Mouse (Mus musculus) MEL (cell line): ENCODE measurements around the gene Limch1. TPM values are rescaled to one million over a fixed set of nuclear protein-coding genes. Genes with fewer than 3 reads are reported as not detected.

ENCODE experiments used
- DNase-seq: peaks from one replicate; pipeline ENCODE4 v3.0.0; 2011; ENCODE audit warnings: low read depth, low spot score
- H3K27ac ChIP-seq: 2 replicates; pipeline ENCODE4 v1.5.1; 2012; ENCODE audit warnings: low read depth, mild to moderate bottlenecking, control low read depth, low read length, moderate library complexity; ENCODE audit not compliant: control insufficient read depth
- H3K27me3 ChIP-seq, 2 experiments: fragments of 150-350 bp in 1 of 2; sonication (generic) in 1 of 2; 2 replicates each; pipeline ENCODE4 v1.6.1; 2012; ENCODE audit warnings: low read length in 2 of 2, mild to moderate bottlenecking in 2 of 2, improper control_type of control experiment in 1 of 2, moderate library complexity in 1 of 2; ENCODE audit not compliant: insufficient read depth in 2 of 2, control insufficient read depth in 1 of 2
- H3K36me3 ChIP-seq, 2 experiments: 2 replicates each; pipeline ENCODE4 v1.6.1; 2012 to 2014; ENCODE audit warnings: low read length in 2 of 2, improper control_type of control experiment in 1 of 2, inconsistent platforms in 1 of 2, mild to moderate bottlenecking in 1 of 2; ENCODE audit not compliant: insufficient read depth in 2 of 2, control insufficient read depth in 1 of 2
- H3K4me1 ChIP-seq, 2 experiments: fragments of 150-350 bp in 1 of 2; sonication (generic) in 1 of 2; 2 replicates each; pipeline ENCODE4 v1.6.1; 2012; ENCODE audit warnings: low read length in 2 of 2, improper control_type of control experiment in 1 of 2, mild to moderate bottlenecking in 1 of 2; ENCODE audit not compliant: insufficient read depth in 2 of 2, control insufficient read depth in 1 of 2
- H3K4me3 ChIP-seq, 2 experiments: fragments of 150-350 bp in 1 of 2; sonication (generic) in 1 of 2; 2 replicates each; pipeline ENCODE4 v1.5.1; 2012; ENCODE audit warnings: low read depth in 2 of 2, low read length in 2 of 2, mild to moderate bottlenecking in 2 of 2, moderate library complexity in 2 of 2, control low read depth in 1 of 2, improper control_type of control experiment in 1 of 2; ENCODE audit not compliant: control insufficient read depth in 1 of 2, insufficient read depth in 1 of 2
- H3K79me2 ChIP-seq: 2 replicates; pipeline ENCODE4 v1.6.1; 2012; ENCODE audit warnings: mild to moderate bottlenecking, low read length, moderate library complexity; ENCODE audit not compliant: control insufficient read depth, poor library complexity, insufficient read depth
- H3K9ac ChIP-seq: 2 replicates; pipeline ENCODE4 v1.6.1; 2012; ENCODE audit warnings: low read depth, mild to moderate bottlenecking, control low read depth, low read length, moderate library complexity; ENCODE audit not compliant: control insufficient read depth, poor library complexity, severe bottlenecking
- H3K9me3 ChIP-seq: fragments of 150-350 bp; sonication (generic); replicated peaks from 2 replicates; pipeline ENCODE4 v1.6.1; 2012; ENCODE audit warnings: mild to moderate bottlenecking, low read length, improper control_type of control experiment, moderate library complexity; ENCODE audit not compliant: insufficient read depth
- BHLHE40 ChIP-seq: IDR thresholded peaks from 2 replicates; pipeline ENCODE4 v1.6.1; 2012; ENCODE audit warnings: low read depth, mild to moderate bottlenecking, inconsistent platforms, low read length, improper control_type of control experiment, borderline replicate concordance
- CTCF ChIP-seq, 3 experiments: IDR thresholded peaks in 2 of 3; conservative IDR thresholded peaks in 1 of 3; 2 replicates each; pipeline ENCODE4 v1.5.1; 2011 to 2012; ENCODE audit warnings: low read length in 3 of 3, low read depth in 2 of 3, mild to moderate bottlenecking in 2 of 3, improper control_type of control experiment in 1 of 3, inconsistent platforms in 1 of 3, mixed read lengths in 1 of 3, moderate library complexity in 1 of 3; ENCODE audit not compliant: control insufficient read depth in 1 of 3, insufficient read depth in 1 of 3, poor library complexity in 1 of 3, severe bottlenecking in 1 of 3
- ELF1 ChIP-seq: IDR thresholded peaks from 2 replicates; pipeline ENCODE4 v1.6.1; 2014; ENCODE audit warnings: low read depth, mild to moderate bottlenecking, inconsistent platforms, low read length, improper control_type of control experiment, moderate library complexity
- EP300 ChIP-seq, 2 experiments: IDR thresholded peaks; 2 replicates each; pipeline ENCODE4 v1.6.1; 2011; ENCODE audit warnings: improper control_type of control experiment in 2 of 2, low read length in 2 of 2, low read depth in 1 of 2, mild to moderate bottlenecking in 1 of 2
- JUND ChIP-seq: IDR thresholded peaks from 2 replicates; pipeline ENCODE4 v1.6.1; 2011; ENCODE audit warnings: low read depth, mild to moderate bottlenecking, improper control_type of control experiment, low read length
- KAT2A ChIP-seq: conservative IDR thresholded peaks from 2 replicates; pipeline ENCODE4 v1.6.1; 2012; ENCODE audit warnings: low read depth, low read length, improper control_type of control experiment, inconsistent platforms
- MAFK ChIP-seq: IDR thresholded peaks from 2 replicates; pipeline ENCODE4 v1.6.1; 2011; ENCODE audit warnings: low read depth, mild to moderate bottlenecking, low read length, improper control_type of control experiment, borderline replicate concordance
- MAX ChIP-seq: IDR thresholded peaks from 2 replicates; pipeline ENCODE4 v1.6.1; 2011; ENCODE audit warnings: low read length, improper control_type of control experiment
- MEF2A ChIP-seq: IDR thresholded peaks from 2 replicates; pipeline ENCODE4 v1.6.1; 2014; ENCODE audit warnings: low read depth, mild to moderate bottlenecking, inconsistent platforms, low read length, improper control_type of control experiment; ENCODE audit not compliant: poor library complexity, insufficient replicate concordance, severe bottlenecking; ENCODE audit errors: extremely low read depth
- MXI1 ChIP-seq: IDR thresholded peaks from 2 replicates; pipeline ENCODE4 v1.6.1; 2011; ENCODE audit warnings: mild to moderate bottlenecking, low read depth, low read length, improper control_type of control experiment
- MYB ChIP-seq: IDR thresholded peaks from 2 replicates; pipeline ENCODE4 v1.6.1; 2011; ENCODE audit warnings: mild to moderate bottlenecking, low read depth, low read length, improper control_type of control experiment
- MYC ChIP-seq: IDR thresholded peaks from 2 replicates; pipeline ENCODE4 v1.6.1; 2011; ENCODE audit warnings: low read depth, mild to moderate bottlenecking, low read length, improper control_type of control experiment, moderate library complexity
- NELFE ChIP-seq: IDR thresholded peaks from 2 replicates; pipeline ENCODE4 v1.6.1; 2011; ENCODE audit warnings: low read depth, low read length, improper control_type of control experiment
- NRF1 ChIP-seq: IDR thresholded peaks from 2 replicates; pipeline ENCODE4 v1.6.1; 2014; ENCODE audit warnings: low read depth, mild to moderate bottlenecking, inconsistent platforms, low read length, improper control_type of control experiment, moderate library complexity; ENCODE audit not compliant: poor library complexity, insufficient read depth, severe bottlenecking
- POLR2AphosphoS2 ChIP-seq: IDR thresholded peaks from 2 replicates; pipeline ENCODE4 v1.6.1; 2011; ENCODE audit warnings: low read length, improper control_type of control experiment
- POLR2AphosphoS5 ChIP-seq: IDR thresholded peaks from 2 replicates; pipeline ENCODE4 v1.6.1; 2012; ENCODE audit warnings: low read depth, borderline replicate concordance, mild to moderate bottlenecking, inconsistent platforms, low read length, moderate library complexity, mixed read lengths
- RAD21 ChIP-seq: IDR thresholded peaks from 2 replicates; pipeline ENCODE4 v1.6.1; 2011; ENCODE audit warnings: mild to moderate bottlenecking, low read depth, low read length, improper control_type of control experiment
- SMC3 ChIP-seq: IDR thresholded peaks from 2 replicates; pipeline ENCODE4 v1.6.1; 2011; ENCODE audit warnings: low read depth, low read length, improper control_type of control experiment
- TAL1 ChIP-seq: IDR thresholded peaks from 2 replicates; pipeline ENCODE4 v1.6.1; 2012; ENCODE audit warnings: mild to moderate bottlenecking, inconsistent platforms, low read length, moderate library complexity, mixed read lengths
- TBP ChIP-seq: IDR thresholded peaks from 2 replicates; pipeline ENCODE4 v1.8.0; 2011; ENCODE audit warnings: low read depth, low read length, improper control_type of control experiment
- TCF12 ChIP-seq: IDR thresholded peaks from 2 replicates; pipeline ENCODE4 v1.6.1; 2014; ENCODE audit warnings: low read depth, mild to moderate bottlenecking, inconsistent platforms, low read length, improper control_type of control experiment, moderate library complexity
- UBTF ChIP-seq: IDR thresholded peaks from 2 replicates; pipeline ENCODE4 v1.6.1; 2012; ENCODE audit warnings: low read depth, mild to moderate bottlenecking, inconsistent platforms, low read length, improper control_type of control experiment, moderate library complexity, borderline replicate concordance; ENCODE audit not compliant: insufficient read depth
- USF1 ChIP-seq: IDR thresholded peaks from 2 replicates; pipeline ENCODE4 v1.6.1; 2014; ENCODE audit warnings: low read depth, mild to moderate bottlenecking, inconsistent platforms, low read length, improper control_type of control experiment, moderate library complexity
- USF2 ChIP-seq, 2 experiments: IDR thresholded peaks; 2 replicates each; pipeline ENCODE4 v1.6.1; 2011 to 2012; ENCODE audit warnings: improper control_type of control experiment in 2 of 2, low read length in 2 of 2, borderline replicate concordance in 1 of 2, inconsistent platforms in 1 of 2, low read depth in 1 of 2, mild to moderate bottlenecking in 1 of 2; ENCODE audit not compliant: insufficient read depth in 1 of 2
- ZC3H11A ChIP-seq: IDR thresholded peaks from 2 replicates; pipeline ENCODE4 v1.6.1; 2012; ENCODE audit warnings: low read depth, mild to moderate bottlenecking, inconsistent platforms, low read length, improper control_type of control experiment
- ZKSCAN1 ChIP-seq: IDR thresholded peaks from 2 replicates; pipeline ENCODE4 v1.6.1; 2012; ENCODE audit warnings: low read depth, mild to moderate bottlenecking, inconsistent platforms, low read length, improper control_type of control experiment, moderate library complexity
- polyA plus RNA-seq, 2 experiments: library from polyadenylated mRNA; stranded (reverse) in 1 of 2; unstranded in 1 of 2; fragments of >175 nt in 1 of 2; fragments of >200 nt in 1 of 2; gene quantifications; 2 replicates each; pipeline versions ENCODE4 v1.2.1 to v1.2.4; 2012; ENCODE audit warnings: low replicate concordance in 2 of 2, low read depth in 1 of 2; ENCODE audit not compliant: insufficient read length in 2 of 2, insufficient read depth in 1 of 2, missing spikeins in 1 of 2
- total RNA-seq: library from RNA; depleted of rRNA; stranded (reverse); fragments of 300-350 nt; gene quantifications from 2 replicates; pipeline ENCODE4 v1.2.3, GENCODE M21; 2012

Gene Limch1
- total and polyA plus RNA-seq, 3 experiments = not detected

DNA sequence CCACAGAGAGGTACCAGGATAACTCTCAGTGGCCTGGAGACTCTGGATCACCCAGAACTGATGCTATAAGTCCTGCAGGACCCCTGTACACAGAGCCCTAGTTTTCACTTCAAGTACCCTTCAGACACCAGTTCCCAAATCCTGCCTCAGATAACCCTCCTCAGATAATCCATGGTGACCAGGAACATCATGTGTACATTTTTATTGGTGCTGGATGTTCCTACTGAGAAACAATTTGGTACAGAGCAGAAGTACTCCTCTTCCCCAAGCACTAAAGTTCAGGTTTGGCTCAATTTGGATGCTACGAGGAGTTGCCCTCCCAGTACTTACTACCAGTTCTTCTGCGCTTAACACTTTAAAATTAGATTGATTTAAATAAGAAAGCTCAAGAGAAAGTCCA, 348.4 kb downstream of the Limch1 start:
- TF ChIP-seq TBP (no peak), SMC3 (no peak), ZKSCAN1 (no peak), ZC3H11A (no peak), KAT2A (no peak), TAL1 (no peak), MXI1 (no peak), RAD21 (no peak), NELFE (no peak), MYB (no peak), MAFK (no peak), UBTF (no peak), MEF2A (no peak), CTCF (IDR thresholded peaks at IDR 0.05 in 2 of 3, conservative IDR thresholded peaks at IDR 0.05 in 1 of 3; ENCODE audit: control insufficient read depth in 1 of 3, insufficient read depth in 1 of 3, low read depth in 2 of 3, low read length in 3 of 3, poor library complexity in 1 of 3, severe bottlenecking in 1 of 3) (no peak), POLR2AphosphoS2 (no peak), MAX (no peak)
- TF ChIP-seq, all 39 proteins: peak for 0
- Histone ChIP-seq H3K36me3 (no peaks in the 10 kb centered on the region), H3K27ac (no peak overlapping the region), H3K4me1 (no peaks in the 10 kb centered on the region), H3K9ac (no peak overlapping the region), H3K27me3 (no peaks in the 10 kb centered on the region), H3K4me3 (no peak overlapping the region), H3K9me3 (no peaks in the 10 kb centered on the region), H3K79me2 (no peaks in the 10 kb centered on the region)
- DNase-seq = no peak

DNA sequence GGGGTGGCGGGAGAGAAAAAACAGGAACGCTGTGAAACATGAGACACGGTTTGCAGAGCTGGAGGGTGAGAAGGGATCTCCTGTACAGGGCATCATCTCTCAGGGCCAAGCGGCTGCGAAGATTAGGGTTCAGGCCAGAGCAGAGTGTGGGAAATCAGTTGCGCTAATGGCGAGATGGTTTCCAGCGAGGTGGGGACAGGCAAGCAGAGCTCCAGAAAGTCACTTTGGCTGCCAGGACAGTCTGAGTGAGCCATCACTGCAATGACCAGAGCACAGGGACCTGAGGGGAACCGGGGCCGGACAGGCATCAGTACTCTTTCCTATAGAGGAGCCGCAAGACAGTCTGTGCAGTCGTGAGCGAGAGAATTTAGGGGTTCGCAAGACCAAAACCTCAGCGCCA, 349.5 kb downstream of the Limch1 start:
- no peaks in the 10 kb centered on the region for H3K36me3 ChIP-seq
- no peaks in the 10 kb centered on the region for H3K27me3 ChIP-seq
- no peaks in the 10 kb centered on the region for H3K79me2 ChIP-seq
- H3K27ac ChIP-seq = no peak overlapping the region
- TF ChIP-seq NELFE (no peak), MAFK (no peak), BHLHE40 (no peak), USF1 (no peak), ELF1 (no peak), USF2 (IDR thresholded peaks at IDR 0.05; ENCODE audit: borderline replicate concordance in 1 of 2, insufficient read depth in 1 of 2, low read depth in 1 of 2, low read length in 2 of 2) (no peak), UBTF (no peak), EP300 (IDR thresholded peaks at IDR 0.05; ENCODE audit: low read depth in 1 of 2, low read length in 2 of 2) (no peak), POLR2AphosphoS5 (no peak), MYC (no peak), JUND (no peak), NRF1 (no peak), MXI1 (no peak), TCF12 (no peak), TBP (no peak), MYB (no peak), RAD21 (no peak), MAX (no peak)
- H3K4me1 ChIP-seq = no peaks in the 10 kb centered on the region
- H3K9me3 ChIP-seq = no peaks in the 10 kb centered on the region
- H3K9ac ChIP-seq = no peak overlapping the region
- H3K4me3 ChIP-seq = no peak overlapping the region
- no peak for DNase-seq
